Mouse (Mus musculus) heart, adult 8-10 months (tissue): ENCODE data around the gene Ubap2l. TPM values are rescaled to one million over a fixed set of nuclear protein-coding genes. Genes with fewer than 3 reads are reported as not detected.

Experiments used
- DNase-seq: peaks from one replicate; pipeline ENCODE4 v3.0.0; 2022; ENCODE audit warnings: low spot score
- total RNA-seq, 4 experiments: library from RNA; stranded (reverse); gene quantifications; 2 replicates each; pipeline ENCODE4 v1.2.4; 2022

Gene Ubap2l
- total RNA-seq, 4 experiments from 2014 or later: 105 to 133 (median 121) TPM

- DNase-seq: no peak
Measured at GRCm38 (mm10) chr3:90067851-90068250, 15.4 kb upstream of the Ubap2l start.

GRCm38 (mm10) chr3:90065553-90065952, 13.1 kb upstream of the Ubap2l start:
- DNase-seq: no peak

GRCm38 (mm10) chr3:90064383-90064782, 12.0 kb upstream of the Ubap2l start:
- no peak for DNase-seq

GRCm38 (mm10) chr3:90062539-90062938, 10.1 kb upstream of the Ubap2l start:
- no peak for DNase-seq

- no peak for DNase-seq
Measured at GRCm38 (mm10) chr3:90061549-90061948, 9.1 kb upstream of the Ubap2l start.

- peak; percentile 31 for DNase-seq
Measured at GRCm38 (mm10) chr3:90051441-90052350, 732 bp downstream of the Ubap2l start, which contains the start of gene 4933434E20Rik. Gene 4933434E20Rik (plus strand): TSS chr3:90051636.

GRCm38 (mm10) chr3:90049691-90050090, 2.7 kb downstream of the Ubap2l start:
- DNase-seq: no peak

- no peak for DNase-seq
Measured at GRCm38 (mm10) chr3:90036263-90036662, 16.2 kb downstream of the Ubap2l start.

- DNase-seq: no peak
Measured at GRCm38 (mm10) chr3:90034653-90035052, 17.8 kb downstream of the Ubap2l start.

GRCm38 (mm10) chr3:90016626-90017025, 35.8 kb downstream of the Ubap2l start:
- no peak for DNase-seq

- DNase-seq: no peak
Measured at GRCm38 (mm10) chr3:90010291-90010690, 42.1 kb downstream of the Ubap2l start.

- DNase-seq: no peak
Measured at GRCm38 (mm10) chr3:90004091-90004796, 48.2 kb downstream of the Ubap2l start.

GRCm38 (mm10) chr3:89999830-90000229, 52.6 kb downstream of the Ubap2l start:
- no peak for DNase-seq

- no peak for DNase-seq
Measured at GRCm38 (mm10) chr3:89999090-89999489, 53.3 kb downstream of the Ubap2l start.

- peak; percentile 95 for DNase-seq
Measured at GRCm38 (mm10) chr3:89998612-89999054, 53.8 kb downstream of the Ubap2l start, which contains the start of gene Hax1. Gene Hax1 (minus strand): TSS chr3:89998780.

- no peak for DNase-seq
Measured at GRCm38 (mm10) chr3:89997791-89998495, 54.5 kb downstream of the Ubap2l start.

GRCm38 (mm10) chr3:89994807-89995515, 57.5 kb downstream of the Ubap2l start:
- DNase-seq: no peak

GRCm38 (mm10) chr3:89987822-89988221, 64.6 kb downstream of the Ubap2l start:
- no peak for DNase-seq

GRCm38 (mm10) chr3:89987211-89987610, 65.2 kb downstream of the Ubap2l start:
- DNase-seq: no peak

- no peak for DNase-seq
Measured at GRCm38 (mm10) chr3:89982426-89982825, 70.0 kb downstream of the Ubap2l start.

- no peak for DNase-seq
Measured at GRCm38 (mm10) chr3:89976859-89977258, 75.6 kb downstream of the Ubap2l start.
